Mouse (Mus musculus) lung, postnatal 0 days (tissue): ENCODE results near the gene Fgd4. TPM values are rescaled to one million over a fixed set of nuclear protein-coding genes. Genes with fewer than 3 reads are reported as not detected.

Source experiments
- ATAC-seq: fragments of 200-750 bp; cut with Nextera tagmentation; 2 replicates; pipeline ENCODE4 v1.8.0; 2017; ENCODE audit warnings: moderate library complexity
- DNase-seq: peaks from one replicate; pipeline ENCODE4 v3.0.0-alpha.2; 2016; ENCODE audit warnings: low spot score
- H3K27ac ChIP-seq: fragments of 300-500 bp; sonication (generic); 2 replicates; pipeline ENCODE4 v1.5.1; 2014; ENCODE audit warnings: antibody characterized with exemption, mild to moderate bottlenecking, low read length, mixed read lengths
- H3K27me3 ChIP-seq: fragments of 300-500 bp; sonication (generic); replicated peaks from 2 replicates; pipeline ENCODE4 v1.6.1; 2014; ENCODE audit warnings: low read length, mixed read lengths; ENCODE audit not compliant: insufficient read depth
- H3K36me3 ChIP-seq: fragments of 300-500 bp; sonication (generic); 2 replicates; pipeline ENCODE4 v1.6.1; 2014; ENCODE audit warnings: low read length, mixed read lengths; ENCODE audit not compliant: insufficient read depth
- H3K4me1 ChIP-seq: fragments of 300-500 bp; sonication (generic); 2 replicates; pipeline ENCODE4 v1.6.1; 2014; ENCODE audit warnings: antibody characterized with exemption, low read depth, low read length, mixed read lengths; ENCODE audit not compliant: insufficient read depth
- H3K4me2 ChIP-seq: fragments of 300-500 bp; sonication (generic); replicated peaks from 2 replicates; pipeline ENCODE4 v1.6.1; 2014; ENCODE audit warnings: low read depth, mild to moderate bottlenecking, low read length, moderate library complexity, mixed read lengths
- H3K4me3 ChIP-seq: fragments of 300-500 bp; sonication (generic); 2 replicates; pipeline ENCODE4 v1.5.1; 2014; ENCODE audit warnings: low read depth, low read length
- H3K9ac ChIP-seq: fragments of 300-500 bp; sonication (generic); replicated peaks from 2 replicates; pipeline ENCODE4 v1.6.1; 2014; ENCODE audit warnings: low read depth, mild to moderate bottlenecking
- H3K9me3 ChIP-seq: fragments of 300-500 bp; sonication (generic); 2 replicates; pipeline ENCODE4 v1.6.1; 2016; ENCODE audit warnings: low read length, mixed read lengths
- CTCF ChIP-seq: IDR thresholded peaks from 2 replicates; pipeline ENCODE4 v1.5.1; 2016; ENCODE audit warnings: antibody characterized with exemption, mild to moderate bottlenecking
- EP300 ChIP-seq: IDR thresholded peaks from 2 replicates; pipeline ENCODE4 v1.6.1; 2016; ENCODE audit warnings: antibody characterized with exemption, mild to moderate bottlenecking, control low read depth
- WGBS: fragments of 180-500 bp; shearing (Covaris S2); extraction: QIAGEN DNeasy Blood & Tissue Kit; methylation state at CpG from one replicate; pipeline ENCODE4 v1.1.7; 2014; 5-methylcytosine and 5-hydroxymethylcytosine counted together
- polyA plus RNA-seq: library from polyadenylated mRNA; unstranded; fragments of >200 nt; fragmentation: Nextera tagmentation; extraction: Ambion mirVana; gene quantifications from 2 replicates; pipeline ENCODE4 v1.2.1, GENCODE M21; 2015

Fgd4 gene
- polyA plus RNA-seq, 1 experiment from 2014 or later: 4.0 TPM

- Histone ChIP-seq H3K9me3 (no peaks in the 10 kb centered on the region), H3K27ac (no peak overlapping the region), H3K4me1 (no peaks in the 10 kb centered on the region), H3K27me3 (no peaks in the 10 kb centered on the region), H3K4me2 (no peak overlapping the region), H3K9ac (no peak overlapping the region), H3K4me3 (no peak overlapping the region), H3K36me3 (no peaks in the 10 kb centered on the region)
- TF ChIP-seq EP300 (no peak), CTCF (no peak)
- DNase-seq (no peak), ATAC-seq (no peak)
Observed at GRCm38 (mm10) chr16:16565786-16566185, 34.6 kb downstream of the Fgd4 start.

- H3K9me3 ChIP-seq: no peaks in the 10 kb centered on the region
- H3K4me3 ChIP-seq: no peak overlapping the region
- H3K36me3 ChIP-seq: no peaks in the 10 kb centered on the region
- no peak for ATAC-seq
- no peak for DNase-seq
- no peaks in the 10 kb centered on the region for H3K4me1 ChIP-seq
- no peaks in the 10 kb centered on the region for H3K27me3 ChIP-seq
- TF ChIP-seq EP300 (no peak), CTCF (no peak)
- no peak overlapping the region for H3K27ac ChIP-seq
- H3K9ac ChIP-seq: no peak overlapping the region
- H3K4me2 ChIP-seq: no peak overlapping the region
Observed at GRCm38 (mm10) chr16:16560718-16561117, 39.6 kb downstream of the Fgd4 start.

GRCm38 (mm10) chr16:16559878-16560531, 40.3 kb downstream of the Fgd4 start:
- no peak overlapping the region for H3K27ac ChIP-seq
- 12% methylated on average over 9 of the region's 9 CpGs for WGBS
- DNase-seq: peak; percentile 72
- no peaks in the 10 kb centered on the region for H3K36me3 ChIP-seq
- H3K4me2 ChIP-seq: no peak overlapping the region
- no peaks in the 10 kb centered on the region for H3K4me1 ChIP-seq
- H3K9ac ChIP-seq: no peak overlapping the region
- no peaks in the 10 kb centered on the region for H3K27me3 ChIP-seq
- TF ChIP-seq CTCF (no peak), EP300 (no peak)
- H3K4me3 ChIP-seq: no peak overlapping the region
- ATAC-seq: peak; percentile 87
- no peaks in the 10 kb centered on the region for H3K9me3 ChIP-seq

- ATAC-seq (no peak), DNase-seq (no peak)
- no peaks in the 10 kb centered on the region for H3K36me3 ChIP-seq
- H3K9me3 ChIP-seq: no peaks in the 10 kb centered on the region
- H3K4me3 ChIP-seq: no peak overlapping the region
- H3K4me1 ChIP-seq: no peaks in the 10 kb centered on the region
- no peak overlapping the region for H3K27ac ChIP-seq
- no peak overlapping the region for H3K9ac ChIP-seq
- no peak for TF ChIP-seq EP300
- no peak for TF ChIP-seq CTCF
- WGBS: 51% methylated on average over 3 of the region's 3 CpGs
- no peak overlapping the region for H3K4me2 ChIP-seq
- H3K27me3 ChIP-seq: no peaks in the 10 kb centered on the region
Observed at GRCm38 (mm10) chr16:16559016-16559877, 41.1 kb downstream of the Fgd4 start.

GRCm38 (mm10) chr16:16557738-16558137, 42.6 kb downstream of the Fgd4 start:
- H3K4me2 ChIP-seq: no peak overlapping the region
- no peak for DNase-seq
- H3K27me3 ChIP-seq: no peaks in the 10 kb centered on the region
- no peak overlapping the region for H3K4me3 ChIP-seq
- ATAC-seq: no peak
- no peak overlapping the region for H3K9ac ChIP-seq
- TF ChIP-seq EP300 (no peak), CTCF (no peak)
- H3K36me3 ChIP-seq: no peaks in the 10 kb centered on the region
- H3K4me1 ChIP-seq: no peaks in the 10 kb centered on the region
- no peaks in the 10 kb centered on the region for H3K9me3 ChIP-seq
- 69% methylated on average over 4 of the region's 4 CpGs for WGBS
- no peak overlapping the region for H3K27ac ChIP-seq

- TF ChIP-seq EP300: no peak
- TF ChIP-seq CTCF: no peak
- DNase-seq (no peak), ATAC-seq (no peak)
- no peaks in the 10 kb centered on the region for H3K9me3 ChIP-seq
- H3K4me2 ChIP-seq: no peak overlapping the region
- H3K36me3 ChIP-seq: no peaks in the 10 kb centered on the region
- H3K27ac ChIP-seq: no peak overlapping the region
- no peaks in the 10 kb centered on the region for H3K27me3 ChIP-seq
- H3K4me1 ChIP-seq: no peaks in the 10 kb centered on the region
- WGBS: 73% methylated on average over 2 of the region's 2 CpGs
- H3K4me3 ChIP-seq: no peak overlapping the region
- H3K9ac ChIP-seq: no peak overlapping the region
Observed at GRCm38 (mm10) chr16:16554098-16554497, 46.3 kb downstream of the Fgd4 start.
